Comparison of ENCODE assay signal across 13 mouse cellular contexts in genomic region chr2:69825898-69826297, GRCm38 (mm10). TPM values are rescaled to one million over a fixed set of nuclear protein-coding genes. Genes with fewer than 3 reads are reported as not detected.
A peak's percentile ranks its signal among the peaks of the same experiment; 100 is the strongest.
DNase-seq lines count a peak whose midpoint lies in the region; ATAC-seq lines count a peak whose summit lies in the region.
"Had no signal": no experiment of that assay in that cellular context is flagged by ENCODE, and none has a peak within 500 bp of the region (broad histone marks: within the 10 kb centered on the region; RNA-seq: fewer than 3 reads in every experiment).

No protein-coding gene starts in this region.

- 83% methylated on average over 10 of the region's 10 CpGs for WGBS in forebrain, embryonic 15.5 days
- 92% methylated on average over 10 of the region's 10 CpGs for WGBS in forebrain, embryonic 10.5 days
- WGBS in kidney, embryonic 15.5 days: 84% methylated on average over 10 of the region's 10 CpGs
- 72% methylated on average over 10 of the region's 10 CpGs for WGBS in midbrain, embryonic 14.5 days

- ATAC-seq in forebrain, embryonic 15.5 days (replicated peaks): no peak
- ATAC-seq in kidney, embryonic 15.5 days (replicated peaks; ENCODE audit: low FRiP score): no peak
- ATAC-seq in midbrain, embryonic 14.5 days (ENCODE audit: low FRiP score, low TSS enrichment): no peak
- ATAC-seq: liver, embryonic 12.5 days had no signal

- H3K36me3 ChIP-seq in forebrain, embryonic 15.5 days: peaks cover 17% of the 10 kb centered on the region
- peaks cover 51% of the 10 kb centered on the region for H3K36me3 ChIP-seq in forebrain, embryonic 10.5 days (replicated peaks)
- H3K36me3 ChIP-seq in kidney, embryonic 15.5 days: peaks cover 48% of the 10 kb centered on the region
- H3K36me3 ChIP-seq in midbrain, embryonic 14.5 days (ENCODE audit: control insufficient read depth, insufficient read depth, low read length): peaks cover 25% of the 10 kb centered on the region

- H3K4me2 ChIP-seq in forebrain, embryonic 15.5 days (replicated peaks): peak overlapping the region; percentile 6; the same call in 1 of the 2 replicates
- H3K4me2 ChIP-seq in kidney, embryonic 15.5 days: no peak overlapping the region
- peak overlapping the region; percentile 19 for H3K4me2 ChIP-seq in midbrain, embryonic 14.5 days (ENCODE audit: low read length)
- H3K4me2 ChIP-seq: liver, embryonic 12.5 days had no signal

- H3K4me1 ChIP-seq in forebrain, embryonic 15.5 days: peaks cover 38% of the 10 kb centered on the region
- peaks cover 42% of the 10 kb centered on the region for H3K4me1 ChIP-seq in forebrain, embryonic 10.5 days
- H3K4me1 ChIP-seq in kidney, embryonic 15.5 days: peaks cover 21% of the 10 kb centered on the region
- H3K4me1 ChIP-seq in midbrain, embryonic 14.5 days (ENCODE audit: control insufficient read depth, insufficient read depth, low read length): peaks cover 34% of the 10 kb centered on the region

- no peak overlapping the region for H3K4me3 ChIP-seq in forebrain, embryonic 15.5 days
- no peak overlapping the region for H3K4me3 ChIP-seq in forebrain, embryonic 10.5 days
- H3K4me3 ChIP-seq in kidney, embryonic 15.5 days (replicated peaks): no peak overlapping the region
- no peak overlapping the region for H3K4me3 ChIP-seq in midbrain, embryonic 14.5 days (replicated peaks; ENCODE audit: low read depth, low read length)
- H3K4me3 ChIP-seq: left cerebral cortex, adult 2 months; liver, embryonic 12.5 days; megakaryocyte, embryonic 14.5 days had no signal

- peak overlapping the region; percentile 46 for H3K27ac ChIP-seq in forebrain, embryonic 15.5 days (replicated peaks)
- no peak overlapping the region for H3K27ac ChIP-seq in forebrain, embryonic 10.5 days
- 0 out of 2 replicates have a peak overlapping the region, but pooled peaks have one; percentile 45 for H3K27ac ChIP-seq in kidney, embryonic 15.5 days
- H3K27ac ChIP-seq in midbrain, embryonic 14.5 days (replicated peaks; ENCODE audit: low read depth, low read length): 0 out of 2 replicates have a peak overlapping the region, but pooled peaks have one; percentile 32
- H3K27ac ChIP-seq: left cerebral cortex, adult 2 months had no signal

- H3K9ac ChIP-seq in forebrain, embryonic 15.5 days (replicated peaks): 0 out of 2 replicates have a peak overlapping the region, but pooled peaks have one; percentile 19
- H3K9ac ChIP-seq in kidney, embryonic 15.5 days: 0 out of 2 replicates have a peak overlapping the region, but pooled peaks have one; percentile 4
- H3K9ac ChIP-seq in midbrain, embryonic 14.5 days (replicated peaks; ENCODE audit: low read length): no peak overlapping the region
- H3K9ac ChIP-seq: liver, embryonic 12.5 days had no signal

- no peak for DNase-seq in forebrain, embryonic 10.5 days (ENCODE audit: extremely low spot score, low spot score)
- DNase-seq in kidney, postnatal 14 days: no peak
- DNase-seq in cerebellum, postnatal 10 days: peak; percentile 31 to 43
- peak; percentile 13 for DNase-seq in midbrain, embryonic 14.5 days
- no peak for DNase-seq in Muller cell, postnatal 12 days (ENCODE audit: inconsistent ontology term)
- no peak for DNase-seq in urinary bladder, adult 18-20 months (ENCODE audit: low spot score in 2 of 2)
- DNase-seq: adrenal gland, adult 8-10 months; right cerebral cortex, postnatal 4 days had no signal

- H3K27me3 ChIP-seq in forebrain, embryonic 15.5 days: no peaks in the 10 kb centered on the region
- H3K27me3 ChIP-seq in forebrain, embryonic 10.5 days (ENCODE audit: poor library complexity, severe bottlenecking): no peaks in the 10 kb centered on the region
- no peaks in the 10 kb centered on the region for H3K27me3 ChIP-seq in kidney, embryonic 15.5 days
- no peaks in the 10 kb centered on the region for H3K27me3 ChIP-seq in midbrain, embryonic 14.5 days (ENCODE audit: control insufficient read depth, insufficient read depth, low read length)
- H3K27me3 ChIP-seq: liver, embryonic 12.5 days; megakaryocyte, embryonic 14.5 days had no signal

- H3K9me3 ChIP-seq in forebrain, embryonic 15.5 days: no peaks in the 10 kb centered on the region
- no peaks in the 10 kb centered on the region for H3K9me3 ChIP-seq in forebrain, embryonic 10.5 days
- no peaks in the 10 kb centered on the region for H3K9me3 ChIP-seq in kidney, embryonic 15.5 days (replicated peaks)
- H3K9me3 ChIP-seq in midbrain, embryonic 14.5 days (ENCODE audit: control insufficient read depth, low read length): no peaks in the 10 kb centered on the region
- H3K9me3 ChIP-seq: liver, embryonic 12.5 days; megakaryocyte, embryonic 14.5 days had no signal

RNA-seq across cellular contexts. Expression of gene Klhl23, which starts 4.2 kb away (rescaled TPM):
- polyA plus RNA-seq in forebrain, embryonic 15.5 days (2015; fragmentation: Nextera tagmentation; extraction: Ambion mirVana): 64.5 TPM in 2 replicates
- 27.3 and 28.7 TPM in 2 replicates for polyA plus RNA-seq in forebrain, embryonic 10.5 days (2016; fragmentation: Nextera tagmentation; extraction: Ambion mirVana)
- 28.8 and 32.2 TPM in 2 replicates for polyA plus RNA-seq in kidney, embryonic 15.5 days (2015; fragmentation: Nextera tagmentation; extraction: Ambion mirVana)
- 75.3 and 85.9 TPM in 2 replicates for polyA plus RNA-seq in midbrain, embryonic 14.5 days (2014; fragmentation: Nextera tagmentation; extraction: Ambion mirVana)

RNA-seq across cellular contexts. Expression of gene Ssb, which starts 35.5 kb away (rescaled TPM):
- polyA plus RNA-seq in forebrain, embryonic 15.5 days (2015; fragmentation: Nextera tagmentation; extraction: Ambion mirVana): 299 and 312 TPM in 2 replicates
- polyA plus RNA-seq in forebrain, embryonic 10.5 days (2016; fragmentation: Nextera tagmentation; extraction: Ambion mirVana): 406 and 461 TPM in 2 replicates
- 356 and 389 TPM in 2 replicates for polyA plus RNA-seq in kidney, embryonic 15.5 days (2015; fragmentation: Nextera tagmentation; extraction: Ambion mirVana)
- polyA plus RNA-seq in midbrain, embryonic 14.5 days (2014; fragmentation: Nextera tagmentation; extraction: Ambion mirVana): 251 and 296 TPM in 2 replicates

RNA-seq across cellular contexts. Expression of gene Phospho2, which starts 36.5 kb away (rescaled TPM):
- polyA plus RNA-seq in forebrain, embryonic 15.5 days (2015; fragmentation: Nextera tagmentation; extraction: Ambion mirVana): 36.7 and 38.5 TPM in 2 replicates
- 29.3 and 30.3 TPM in 2 replicates for polyA plus RNA-seq in forebrain, embryonic 10.5 days (2016; fragmentation: Nextera tagmentation; extraction: Ambion mirVana)
- polyA plus RNA-seq in kidney, embryonic 15.5 days (2015; fragmentation: Nextera tagmentation; extraction: Ambion mirVana): 22.6 and 26.4 TPM in 2 replicates
- polyA plus RNA-seq in midbrain, embryonic 14.5 days (2014; fragmentation: Nextera tagmentation; extraction: Ambion mirVana): 33.4 and 49.4 TPM in 2 replicates

RNA-seq across cellular contexts. Expression of gene Ccdc173, which starts 36.5 kb away (rescaled TPM):
- polyA plus RNA-seq in forebrain, embryonic 15.5 days (2015; fragmentation: Nextera tagmentation; extraction: Ambion mirVana): 2.6 and 3.1 TPM in 2 replicates
- polyA plus RNA-seq in forebrain, embryonic 10.5 days (2016; fragmentation: Nextera tagmentation; extraction: Ambion mirVana): 2.9 and 4.1 TPM in 2 replicates
- 2.4 and 2.6 TPM in 2 replicates for polyA plus RNA-seq in kidney, embryonic 15.5 days (2015; fragmentation: Nextera tagmentation; extraction: Ambion mirVana)
- polyA plus RNA-seq in midbrain, embryonic 14.5 days (2014; fragmentation: Nextera tagmentation; extraction: Ambion mirVana): 2.5 and 3.0 TPM in 2 replicates

RNA-seq across cellular contexts. Expression of gene Mettl5, which starts 59.5 kb away (rescaled TPM):
- polyA plus RNA-seq in forebrain, embryonic 15.5 days (2015; fragmentation: Nextera tagmentation; extraction: Ambion mirVana): 27.2 and 34.6 TPM in 2 replicates
- 44.4 and 48.0 TPM in 2 replicates for polyA plus RNA-seq in forebrain, embryonic 10.5 days (2016; fragmentation: Nextera tagmentation; extraction: Ambion mirVana)
- polyA plus RNA-seq in kidney, embryonic 15.5 days (2015; fragmentation: Nextera tagmentation; extraction: Ambion mirVana): 42.9 and 43.4 TPM in 2 replicates
- 27.7 and 29.7 TPM in 2 replicates for polyA plus RNA-seq in midbrain, embryonic 14.5 days (2014; fragmentation: Nextera tagmentation; extraction: Ambion mirVana)

Comparison
In these comparisons a context has a peak if more than half of its experiments do, and no peak if none do; other contexts are left out.
1. DNase-seq: peak in cerebellum, postnatal 10 days (2 of 2) and midbrain, embryonic 14.5 days (single experiment); none in forebrain, embryonic 10.5 days (single experiment), kidney, postnatal 14 days (single experiment), Muller cell, postnatal 12 days (single experiment) and urinary bladder, adult 18-20 months (0 of 2).